Mouse (Mus musculus): Measurements from ENCODE around the gene Zfp710. TPM values are rescaled to one million over a fixed set of nuclear protein-coding genes. Genes with fewer than 3 reads are reported as not detected.
A peak's percentile ranks its signal among the peaks of the same experiment; 100 is the strongest.

Zfp710 gene
- total and polyA plus RNA-seq, 3 experiments = 7.6 to 16.2 (median 14.4) TPM

DNA sequence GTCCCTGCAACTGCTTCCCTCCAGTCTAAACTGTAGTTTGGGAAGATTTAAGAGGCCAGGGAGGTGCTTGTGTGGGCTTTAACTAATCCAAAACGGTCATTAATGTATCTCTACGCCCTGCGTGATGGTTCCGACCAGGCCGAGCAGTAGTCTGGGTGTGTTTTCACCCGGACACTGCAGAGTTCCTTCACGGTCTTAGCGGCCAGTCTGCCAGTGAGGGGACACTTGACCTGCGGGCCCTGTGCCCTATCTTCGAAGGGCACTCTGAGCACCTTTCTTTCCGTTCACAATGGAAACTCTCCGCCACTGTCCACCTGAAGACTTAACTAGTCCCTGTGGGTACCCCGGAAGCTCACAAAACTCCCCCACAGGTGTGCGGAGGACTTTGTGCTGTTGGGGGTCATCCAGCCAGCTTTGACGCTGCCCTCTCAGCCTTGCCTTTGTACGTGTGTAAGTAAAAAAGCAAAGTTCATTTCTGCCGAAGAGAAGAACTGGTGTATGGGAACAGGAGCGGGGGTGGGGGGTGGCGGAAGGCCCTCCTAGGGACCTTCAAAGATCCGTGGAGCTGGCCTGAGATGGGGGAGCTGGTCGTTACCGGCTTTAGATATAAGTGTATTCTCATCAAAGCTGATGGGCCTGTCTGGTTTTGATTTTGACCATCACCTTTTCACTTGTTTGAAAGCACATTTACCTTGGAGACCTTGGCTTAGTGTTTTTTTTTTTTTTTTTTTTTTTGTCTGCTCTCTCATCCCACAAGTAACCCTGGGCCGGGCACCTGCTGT, 3.2 kb downstream of the Zfp710 start:
- peaks cover 0 to 14% of the 10 kb centered on the region in 2 experiments for H3K36me3 ChIP-seq (replicated peaks in 1 of 2; ENCODE audit: control insufficient read depth in 1 of 2, insufficient read depth in 1 of 2, low read length in 1 of 2)
- dilution Hi-C loops (cut with MboI; ENCODE audit: extremely low pct_ligation_motif_present, extremely low pct_unique_long_range_greater_than_20kb, low sequenced_read_pairs) = no loop called here
- H3K9ac ChIP-seq (ENCODE audit: insufficient read depth, low read depth) = peak overlapping the region; percentile 100
- H3K4me2 ChIP-seq (ENCODE audit: insufficient read depth, low read depth, poor library complexity, severe bottlenecking) = peak overlapping the region; percentile 73
- peak overlapping the region; percentile 98 for H3K27ac ChIP-seq (ENCODE audit: insufficient read depth, low read depth)
- H3K9me3 ChIP-seq (replicated peaks; ENCODE audit: low read length) = no peaks in the 10 kb centered on the region
- H3K4me1 ChIP-seq (ENCODE audit: control insufficient read depth in 1 of 2, insufficient read depth in 2 of 2) = peaks cover 17 to 51% of the 10 kb centered on the region in 2 experiments
- peak overlapping the region; percentile 89 to 99 (median 92) for H3K4me3 ChIP-seq (replicated peaks in 1 of 3; ENCODE audit: low read depth in 2 of 3, low read length in 2 of 3, poor library complexity in 1 of 3)
- H3K79me2 ChIP-seq (replicated peaks; ENCODE audit: control insufficient read depth, extremely low read depth, insufficient read depth, poor library complexity, severe bottlenecking) = peaks cover 56% of the 10 kb centered on the region
- peak; percentile 26 for DNase-seq (ENCODE audit: extremely low read depth)
- TF ChIP-seq IRF4 (IDR thresholded peaks at IDR 0.05; ENCODE audit: low read depth, low read length) = no peak
- peak; percentile 39 for TF ChIP-seq ELF1 (IDR thresholded peaks at IDR 0.05; ENCODE audit: low read depth, low read length)
- TF ChIP-seq TBP (conservative IDR thresholded peaks at IDR 0.05; ENCODE audit: low read depth, low read length) = 0 out of 2 replicates have a peak, but pooled peaks have one; percentile 49
- peak; percentile 61; the same call in 1 of the 2 replicates for TF ChIP-seq MAZ (IDR thresholded peaks at IDR 0.05; ENCODE audit: low read depth, low read length)
- peak; percentile 49; the same call in 1 of the 2 replicates for TF ChIP-seq SIN3A (IDR thresholded peaks at IDR 0.05; ENCODE audit: low read length)
- TF ChIP-seq ZNF384 (IDR thresholded peaks at IDR 0.05; ENCODE audit: low read depth, low read length) = peak; percentile 76
- TF ChIP-seq USF1 (IDR thresholded peaks at IDR 0.05; ENCODE audit: low read depth, low read length) = no peak
- TF ChIP-seq BHLHE40 (IDR thresholded peaks at IDR 0.05; ENCODE audit: low read depth, low read length) = no peak
- TF ChIP-seq MXI1 (IDR thresholded peaks at IDR 0.05; ENCODE audit: low read depth, low read length) = no peak
- TF ChIP-seq ZC3H11A (IDR thresholded peaks at IDR 0.05; ENCODE audit: low read depth, low read length) = no peak
- TF ChIP-seq UBTF (IDR thresholded peaks at IDR 0.05; ENCODE audit: low read depth, low read length) = peak; percentile 43; the same call in 1 of the 2 replicates
- no peak for TF ChIP-seq NRF1 (IDR thresholded peaks at IDR 0.05; ENCODE audit: low read depth, low read length)
- TF ChIP-seq CHD1 (IDR thresholded peaks at IDR 0.05; ENCODE audit: low read depth, low read length) = peak; percentile 66
- H3K27me3 ChIP-seq (replicated peaks) = no peaks in the 10 kb centered on the region
- in situ Hi-C loops (cut with MboI; ENCODE audit: low pct_ligation_motif_present, low pct_unique_long_range_greater_than_20kb, low sequenced_read_pairs) = no loop called here

DNA sequence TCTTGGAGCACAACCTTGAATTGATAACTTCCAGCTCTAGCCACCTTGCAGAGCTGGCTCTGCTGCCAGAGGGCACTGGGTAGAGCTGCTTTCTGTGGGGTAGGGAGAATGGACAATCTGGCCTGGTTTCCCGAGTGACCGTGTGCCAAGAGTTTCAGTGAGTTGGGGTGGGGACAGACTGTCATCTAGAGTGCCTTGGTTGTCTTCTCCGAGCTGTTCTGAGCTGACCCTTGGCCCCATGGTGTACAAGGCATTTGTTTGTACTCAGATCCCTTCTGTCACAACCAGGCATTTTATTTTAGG, 3.8 kb downstream of the Zfp710 start:
- Histone ChIP-seq H3K4me2 (ENCODE audit: insufficient read depth, low read depth, poor library complexity, severe bottlenecking) (peak overlapping the region; percentile 73), H3K27ac (ENCODE audit: insufficient read depth, low read depth) (peak overlapping the region; percentile 33; the same call in 1 of the 2 replicates), H3K4me1 (ENCODE audit: control insufficient read depth in 1 of 2, insufficient read depth in 2 of 2) (peaks cover 17 to 57% of the 10 kb centered on the region in 2 experiments), H3K9me3 (replicated peaks; ENCODE audit: low read length) (no peaks in the 10 kb centered on the region), H3K4me3 (replicated peaks in 1 of 3; ENCODE audit: low read depth in 2 of 3, low read length in 2 of 3, poor library complexity in 1 of 3) (peak overlapping the region; percentile 89 to 99 (median 92)), H3K9ac (ENCODE audit: insufficient read depth, low read depth) (peak overlapping the region; percentile 100), H3K79me2 (replicated peaks; ENCODE audit: control insufficient read depth, extremely low read depth, insufficient read depth, poor library complexity, severe bottlenecking) (peaks cover 61% of the 10 kb centered on the region), H3K27me3 (replicated peaks) (no peaks in the 10 kb centered on the region), H3K36me3 (replicated peaks in 1 of 2; ENCODE audit: control insufficient read depth in 1 of 2, insufficient read depth in 1 of 2, low read length in 1 of 2) (peaks cover 0 to 14% of the 10 kb centered on the region in 2 experiments)
- no peak for DNase-seq (ENCODE audit: extremely low read depth)
- in situ Hi-C loops (cut with MboI; ENCODE audit: low pct_ligation_motif_present, low pct_unique_long_range_greater_than_20kb, low sequenced_read_pairs) (no loop called here), dilution Hi-C loops (cut with MboI; ENCODE audit: extremely low pct_ligation_motif_present, extremely low pct_unique_long_range_greater_than_20kb, low sequenced_read_pairs) (no loop called here)
- TF ChIP-seq TCF12 (IDR thresholded peaks at IDR 0.05; ENCODE audit: low read depth, low read length) = no peak
- no peak for TF ChIP-seq RCOR1 (conservative IDR thresholded peaks at IDR 0.05; ENCODE audit: low read depth, low read length)
- TF ChIP-seq ETS1 (conservative IDR thresholded peaks at IDR 0.05; ENCODE audit: low read depth, low read length) = no peak
- TF ChIP-seq MXI1 (IDR thresholded peaks at IDR 0.05; ENCODE audit: low read depth, low read length) = no peak
- no peak for TF ChIP-seq MAZ (IDR thresholded peaks at IDR 0.05; ENCODE audit: low read depth, low read length)
- TF ChIP-seq ELF1 (IDR thresholded peaks at IDR 0.05; ENCODE audit: low read depth, low read length) = no peak
- TF ChIP-seq IRF4 (IDR thresholded peaks at IDR 0.05; ENCODE audit: low read depth, low read length) = no peak
- no peak for TF ChIP-seq ZNF384 (IDR thresholded peaks at IDR 0.05; ENCODE audit: low read depth, low read length)
- no peak for TF ChIP-seq NELFE (IDR thresholded peaks at IDR 0.05; ENCODE audit: low read depth, low read length)
- TF ChIP-seq MAFK (IDR thresholded peaks at IDR 0.05; ENCODE audit: insufficient replicate concordance, low read length) = no peak
- no peak for TF ChIP-seq ZMIZ1 (IDR thresholded peaks at IDR 0.05; ENCODE audit: low read depth, low read length)
- TF ChIP-seq GABPA (IDR thresholded peaks at IDR 0.05; ENCODE audit: insufficient replicate concordance, low read depth, low read length) = no peak
- no peak for TF ChIP-seq BHLHE40 (IDR thresholded peaks at IDR 0.05; ENCODE audit: low read depth, low read length)
- TF ChIP-seq NRF1 (IDR thresholded peaks at IDR 0.05; ENCODE audit: low read depth, low read length) = no peak
- TF ChIP-seq JUN (IDR thresholded peaks at IDR 0.05; ENCODE audit: insufficient read depth, low read depth, low read length) = no peak

All from CH12.LX (cell line).